Mouse (Mus musculus): ENCODE measurements at regions not wholly inside any gene's neighbourhood (a gene's known extent, or its start where the extent isn't known, plus 50 kb on each side); places are given as distances from the start of the nearest gene placed in this dataset.

DNA sequence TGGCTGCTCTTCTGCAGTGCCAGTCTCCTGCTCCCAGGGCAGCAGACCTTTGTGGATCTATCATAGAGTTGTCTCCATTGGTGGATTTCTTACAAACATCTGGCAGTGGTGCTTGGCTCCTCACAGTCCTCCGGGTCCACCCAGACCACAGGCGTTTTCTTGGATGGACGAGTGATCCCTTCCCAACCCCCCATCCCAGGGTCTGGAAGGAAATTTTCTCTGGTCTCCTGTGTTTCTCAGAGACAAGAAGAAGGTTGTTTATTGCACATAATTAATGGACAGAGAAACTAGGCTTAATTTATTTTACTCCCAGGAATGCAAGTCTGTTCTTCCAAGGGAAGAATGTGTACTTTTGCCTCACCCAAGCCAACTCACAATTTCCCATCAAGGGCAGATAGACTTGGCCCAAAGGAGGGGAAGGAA lies 67.2 kb upstream of the Boc start:
- ATAC-seq (ENCODE audit: low FRiP score) = no peak
- no peak overlapping the region for H3K27ac ChIP-seq (replicated peaks)
- no peaks in the 10 kb centered on the region for H3K27me3 ChIP-seq (replicated peaks)
- peaks cover 5% of the 10 kb centered on the region for H3K4me1 ChIP-seq
- H3K4me3 ChIP-seq (replicated peaks) = no peak overlapping the region
- no peak overlapping the region for H3K4me2 ChIP-seq
- no peaks in the 10 kb centered on the region for H3K9me3 ChIP-seq (replicated peaks)
- 73% methylated on average over 3 of the region's 3 CpGs for WGBS
- H3K9ac ChIP-seq (replicated peaks) = no peak overlapping the region
- no peaks in the 10 kb centered on the region for H3K36me3 ChIP-seq

DNA sequence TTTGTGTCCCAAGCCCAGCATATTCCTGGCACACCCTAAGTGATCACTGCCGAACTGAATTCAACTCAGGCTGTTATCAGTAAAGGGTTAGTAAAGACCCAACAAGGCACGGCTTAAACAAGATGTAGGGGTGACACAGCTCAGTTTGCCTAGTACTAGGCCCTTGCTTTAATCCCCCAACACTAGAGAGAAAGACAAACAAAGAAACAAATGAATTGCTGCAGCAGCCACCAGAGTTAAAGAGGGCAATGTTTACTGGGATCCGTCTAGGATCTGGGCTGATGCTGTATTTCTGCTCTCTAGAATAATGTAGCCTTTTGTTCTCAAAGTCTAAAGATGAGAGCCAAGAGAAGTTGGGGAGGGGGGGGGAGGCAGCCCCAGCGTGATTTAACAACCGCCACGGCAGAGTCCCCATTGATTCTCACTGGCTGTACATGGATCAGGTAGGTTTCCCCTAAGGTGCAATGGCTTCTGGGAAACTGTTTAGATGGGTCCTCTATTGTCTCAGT lies 66.5 kb upstream of the Boc start:
- Histone ChIP-seq H3K4me3 (replicated peaks) (no peak overlapping the region), H3K4me2 (no peak overlapping the region), H3K9me3 (replicated peaks) (no peaks in the 10 kb centered on the region), H3K4me1 (peaks cover 5% of the 10 kb centered on the region; the same call in 1 of the 2 replicates), H3K27me3 (replicated peaks) (no peaks in the 10 kb centered on the region), H3K27ac (replicated peaks) (0 out of 2 replicates have a peak overlapping the region, but pooled peaks have one; percentile 11), H3K9ac (replicated peaks) (no peak overlapping the region), H3K36me3 (no peaks in the 10 kb centered on the region)
- 44% methylated on average over 6 of the region's 6 CpGs for WGBS
- ATAC-seq (ENCODE audit: low FRiP score) = no peak

DNA sequence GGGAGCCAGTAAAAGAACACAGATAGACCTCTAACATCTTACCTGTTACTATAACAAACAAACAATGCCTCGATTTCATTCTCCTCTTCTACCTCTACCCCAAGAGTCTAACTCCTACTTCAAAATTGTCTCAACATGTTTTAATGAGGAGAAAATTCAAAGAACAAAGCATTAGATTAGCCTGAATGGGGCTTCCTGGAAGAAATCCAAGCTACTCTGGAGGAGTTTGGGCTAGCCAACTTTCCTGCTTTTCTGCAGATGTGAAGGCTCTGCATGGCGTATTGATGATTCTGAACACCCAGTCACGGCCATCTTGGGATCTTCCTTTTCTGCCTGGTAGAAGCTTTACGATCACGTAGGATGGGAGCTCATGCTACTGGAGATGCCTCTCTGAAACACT lies 62.9 kb upstream of the Boc start:
- Histone ChIP-seq H3K4me2 (no peak overlapping the region), H3K9ac (replicated peaks) (no peak overlapping the region), H3K4me1 (peaks cover 7% of the 10 kb centered on the region; the same call in 1 of the 2 replicates), H3K9me3 (replicated peaks) (no peaks in the 10 kb centered on the region), H3K36me3 (no peaks in the 10 kb centered on the region), H3K27me3 (replicated peaks) (no peaks in the 10 kb centered on the region), H3K27ac (replicated peaks) (no peak overlapping the region), H3K4me3 (replicated peaks) (no peak overlapping the region)
- 88% methylated on average over 5 of the region's 5 CpGs for WGBS
- ATAC-seq (ENCODE audit: low FRiP score) = no peak

DNA sequence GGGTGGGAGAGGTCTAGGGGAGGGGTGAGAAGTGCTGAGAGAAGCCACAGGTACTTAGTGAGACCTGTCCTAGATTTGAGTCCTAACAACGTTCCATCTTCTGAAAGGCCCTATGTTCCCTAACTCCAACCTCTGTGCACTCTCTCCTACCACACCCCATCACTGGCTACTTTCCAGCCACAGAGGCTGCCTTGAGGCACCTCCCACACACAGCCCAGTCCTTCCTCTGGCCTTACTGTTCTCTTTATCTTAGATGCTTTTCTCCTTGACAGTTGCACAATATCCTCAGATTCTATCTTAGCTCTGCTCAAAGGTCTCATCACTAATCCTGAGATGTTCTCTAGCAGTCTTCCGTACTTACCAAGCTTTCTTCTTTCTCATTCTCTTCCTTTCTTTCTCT lies 61.8 kb upstream of the Boc start:
- H3K9me3 ChIP-seq (replicated peaks) = no peaks in the 10 kb centered on the region
- H3K4me1 ChIP-seq = peaks cover 18% of the 10 kb centered on the region
- H3K27me3 ChIP-seq (replicated peaks) = no peaks in the 10 kb centered on the region
- H3K36me3 ChIP-seq = no peaks in the 10 kb centered on the region
- no peak overlapping the region for H3K27ac ChIP-seq (replicated peaks)
- H3K4me2 ChIP-seq = no peak overlapping the region
- ATAC-seq (ENCODE audit: low FRiP score) = no peak
- H3K9ac ChIP-seq (replicated peaks) = no peak overlapping the region
- 86% methylated on average over 2 of the region's 2 CpGs for WGBS
- H3K4me3 ChIP-seq (replicated peaks) = no peak overlapping the region

DNA sequence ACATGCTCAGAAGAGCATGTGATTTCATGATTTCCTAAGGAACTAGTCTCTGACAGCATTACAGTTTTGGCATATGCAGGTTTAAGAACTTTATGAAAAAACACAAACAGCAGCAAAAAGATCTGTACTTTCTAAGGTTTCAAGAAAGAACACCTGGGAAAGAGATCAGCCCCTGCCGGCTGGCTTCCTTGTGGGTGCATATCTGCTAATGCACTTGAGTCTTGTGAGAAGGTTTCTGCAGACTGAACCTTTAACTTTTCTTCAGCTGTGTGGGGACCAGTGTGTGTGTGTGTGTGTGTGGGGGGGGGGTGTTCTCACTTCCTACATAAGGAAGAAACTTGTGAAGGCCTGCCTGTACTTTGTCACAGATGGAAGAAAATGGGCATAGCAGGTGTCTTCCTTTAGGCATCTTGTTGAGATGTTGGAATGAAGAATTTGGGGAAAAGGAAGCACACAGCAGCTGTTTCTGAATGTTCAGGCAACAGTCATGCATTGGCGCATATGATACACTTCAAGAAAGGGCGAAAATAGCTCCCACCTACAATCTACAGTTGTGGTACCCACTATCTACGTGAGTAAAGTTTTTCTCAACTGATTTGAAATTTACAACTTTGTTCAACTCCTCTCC lies 60.9 kb upstream of the Boc start:
- 96% methylated on average over 4 of the region's 4 CpGs for WGBS
- no peaks in the 10 kb centered on the region for H3K36me3 ChIP-seq

DNA sequence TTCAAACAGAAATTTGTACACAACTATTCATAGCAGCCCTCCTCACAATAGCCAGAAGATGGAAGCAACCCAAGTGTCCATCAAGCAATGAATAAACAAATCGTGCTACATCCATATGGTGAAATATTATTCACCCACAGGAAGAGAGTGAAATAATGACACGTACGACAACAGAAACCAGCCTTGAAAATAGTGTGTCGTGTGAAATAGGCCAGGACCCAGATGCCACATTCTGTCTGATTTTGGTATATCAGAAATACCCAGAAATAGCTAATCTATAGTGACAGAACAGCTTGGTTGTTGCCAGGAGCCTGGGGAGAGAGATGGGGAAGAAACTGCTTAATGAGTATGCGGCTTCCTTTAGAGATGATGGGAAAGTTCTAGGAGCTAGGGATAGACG lies 58.3 kb upstream of the Boc start:
- Histone ChIP-seq H3K27me3 (replicated peaks) (no peaks in the 10 kb centered on the region), H3K36me3 (no peaks in the 10 kb centered on the region), H3K4me3 (replicated peaks) (no peak overlapping the region), H3K4me2 (no peak overlapping the region), H3K4me1 (peaks cover 18% of the 10 kb centered on the region), H3K9me3 (replicated peaks) (no peaks in the 10 kb centered on the region), H3K27ac (replicated peaks) (peak overlapping the region; percentile 68; the same call in 1 of the 2 replicates), H3K9ac (replicated peaks) (no peak overlapping the region)
- no peak for ATAC-seq (ENCODE audit: low FRiP score)
- 80% methylated on average over 6 of the region's 6 CpGs for WGBS

More for the DNA sequence above, 60.9 kb upstream of the Boc start:
- Histone ChIP-seq H3K4me1 (peaks cover 18% of the 10 kb centered on the region), H3K4me3 (replicated peaks) (no peak overlapping the region), H3K27ac (replicated peaks) (no peak overlapping the region), H3K9me3 (replicated peaks) (no peaks in the 10 kb centered on the region), H3K9ac (replicated peaks) (no peak overlapping the region), H3K27me3 (replicated peaks) (no peaks in the 10 kb centered on the region), H3K4me2 (no peak overlapping the region)
- ATAC-seq (ENCODE audit: low FRiP score) = no peak

DNA sequence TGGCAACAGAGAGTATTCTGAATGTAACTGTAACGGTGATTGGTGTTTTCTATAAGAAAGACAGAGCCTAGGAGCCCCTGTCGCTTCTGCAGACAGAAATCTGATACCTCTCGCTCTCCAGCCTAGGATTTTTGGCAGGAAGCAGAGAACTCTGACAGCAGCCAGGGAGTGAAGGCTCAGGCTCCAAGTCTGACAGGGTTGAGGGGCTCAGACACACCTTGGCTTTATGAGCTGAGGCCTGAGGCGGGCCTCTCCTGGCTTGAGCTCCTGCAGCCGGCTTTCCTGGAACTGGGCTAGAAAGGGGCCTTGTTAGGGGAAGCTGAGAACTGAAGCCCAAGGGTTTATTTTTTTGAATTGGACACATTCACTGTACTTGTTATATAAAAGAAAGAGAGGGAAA lies 57.7 kb upstream of the Boc start:
- Histone ChIP-seq H3K9me3 (replicated peaks) (no peaks in the 10 kb centered on the region), H3K4me1 (peaks cover 18% of the 10 kb centered on the region), H3K4me2 (peak overlapping the region; percentile 13; the same call in 1 of the 2 replicates), H3K36me3 (no peaks in the 10 kb centered on the region), H3K9ac (replicated peaks) (no peak overlapping the region), H3K27me3 (replicated peaks) (no peaks in the 10 kb centered on the region), H3K4me3 (replicated peaks) (no peak overlapping the region), H3K27ac (replicated peaks) (peak overlapping the region; percentile 68)
- 33% methylated on average over 5 of the region's 5 CpGs for WGBS
- ATAC-seq (ENCODE audit: low FRiP score) = peak; percentile 40; the same call in 1 of the 2 replicates

DNA sequence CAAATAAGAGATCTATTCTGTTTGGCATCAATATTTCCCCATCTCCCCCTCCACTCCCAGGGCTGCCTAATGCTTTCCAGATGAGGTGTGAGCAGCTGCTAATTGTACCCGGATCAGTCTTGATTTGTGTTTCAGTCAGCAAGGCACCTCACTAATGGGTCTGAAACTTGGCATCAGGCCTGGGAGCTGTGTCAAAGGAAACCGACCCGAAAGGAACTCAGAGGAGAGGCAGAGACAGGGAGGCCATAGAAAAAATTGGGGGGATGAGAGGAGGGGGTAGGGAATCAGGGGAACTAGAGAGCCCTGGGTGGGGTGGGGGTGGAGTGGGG lies 57.1 kb upstream of the Boc start:
- ATAC-seq (ENCODE audit: low FRiP score) = peak; percentile 81
- H3K9me3 ChIP-seq (replicated peaks) = no peaks in the 10 kb centered on the region
- H3K4me2 ChIP-seq = peak overlapping the region; percentile 13; the same call in 1 of the 2 replicates
- 14% methylated on average over 3 of the region's 3 CpGs for WGBS
- H3K4me1 ChIP-seq = peaks cover 18% of the 10 kb centered on the region
- H3K36me3 ChIP-seq = no peaks in the 10 kb centered on the region
- no peak overlapping the region for H3K9ac ChIP-seq (replicated peaks)
- H3K4me3 ChIP-seq (replicated peaks) = no peak overlapping the region
- no peaks in the 10 kb centered on the region for H3K27me3 ChIP-seq (replicated peaks)
- peak overlapping the region; percentile 68 for H3K27ac ChIP-seq (replicated peaks)

DNA sequence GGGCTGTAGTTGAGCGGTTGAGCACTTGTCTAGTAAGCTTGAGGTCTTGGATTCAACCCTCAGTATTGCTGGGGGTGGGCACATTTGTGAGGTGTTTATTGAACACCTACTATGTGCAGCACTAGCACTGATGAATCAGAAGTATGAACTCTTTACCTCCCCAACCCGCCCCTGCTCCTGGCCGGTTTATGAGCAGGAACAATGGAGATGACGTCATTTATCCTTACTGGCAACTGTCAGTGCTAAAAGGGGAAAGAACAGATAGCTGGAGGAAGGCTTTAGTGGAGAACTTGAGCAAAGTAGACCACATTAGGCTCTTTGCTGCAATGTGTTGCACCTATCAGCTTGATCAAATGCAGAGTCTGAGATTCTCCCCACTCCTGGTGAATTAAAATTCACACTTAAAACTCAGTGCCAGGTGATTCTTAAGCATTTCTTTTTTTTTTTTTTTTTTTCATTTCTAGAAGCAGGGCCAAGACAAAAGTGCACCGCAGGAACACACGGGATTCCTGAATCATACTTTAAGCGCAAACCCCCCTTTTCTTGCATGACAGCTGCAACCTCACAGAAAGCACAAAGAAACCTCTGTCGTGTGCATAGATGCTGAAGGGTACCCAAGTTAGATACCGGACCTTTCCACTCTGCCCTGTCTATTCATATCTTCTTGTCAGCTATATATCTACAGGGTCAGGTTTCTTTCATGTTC lies 56.6 kb upstream of the Boc start:
- Histone ChIP-seq H3K9me3 (replicated peaks) (no peaks in the 10 kb centered on the region), H3K9ac (replicated peaks) (no peak overlapping the region), H3K36me3 (no peaks in the 10 kb centered on the region), H3K27ac (replicated peaks) (peak overlapping the region; percentile 68), H3K4me3 (replicated peaks) (no peak overlapping the region), H3K27me3 (replicated peaks) (no peaks in the 10 kb centered on the region), H3K4me1 (peaks cover 18% of the 10 kb centered on the region), H3K4me2 (no peak overlapping the region)
- ATAC-seq (ENCODE audit: low FRiP score) = peak; percentile 15; the same call in 1 of the 2 replicates
- WGBS = 37% methylated on average over 9 of the region's 9 CpGs

DNA sequence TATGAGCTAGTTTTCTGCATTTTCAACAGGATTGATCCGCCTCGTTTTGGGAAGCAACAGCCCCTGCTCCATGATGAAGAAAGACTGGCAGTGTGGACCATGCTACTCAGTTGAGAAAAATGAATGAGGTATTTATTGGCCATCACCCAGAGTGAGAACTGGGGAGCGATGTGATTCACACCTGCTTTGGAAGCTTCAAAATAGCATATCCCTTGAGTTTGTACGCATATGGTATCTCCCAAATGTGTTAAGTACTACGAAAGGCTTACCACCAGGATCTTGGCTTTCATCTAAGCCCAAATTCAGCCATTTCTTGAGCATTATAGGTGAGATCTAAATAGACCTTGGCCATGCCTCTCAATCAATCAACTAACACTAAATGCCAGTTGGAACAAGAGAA lies 55.5 kb upstream of the Boc start:
- 95% methylated on average over 5 of the region's 5 CpGs for WGBS
- no peaks in the 10 kb centered on the region for H3K9me3 ChIP-seq (replicated peaks)
- no peak for ATAC-seq (ENCODE audit: low FRiP score)

DNA sequence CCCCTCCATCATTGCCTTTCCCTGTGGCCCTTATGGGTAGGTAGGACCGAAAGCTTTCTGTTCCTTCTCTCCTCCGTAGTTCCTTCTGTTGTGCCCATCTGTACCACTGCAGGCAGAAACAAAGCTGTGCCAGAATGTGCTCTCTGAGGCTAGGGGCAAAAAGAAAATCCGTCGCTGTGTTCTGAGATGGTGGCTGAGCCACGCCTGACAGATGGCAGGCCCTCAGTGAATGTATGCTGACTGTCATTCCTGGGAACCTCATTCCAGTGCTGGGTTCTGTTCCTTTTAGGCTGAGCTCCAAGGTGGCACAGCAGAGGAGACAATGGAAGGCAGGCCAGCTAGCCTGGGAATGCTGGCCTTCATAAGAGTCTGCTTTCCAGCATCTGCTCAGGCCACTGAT lies 54.0 kb upstream of the Boc start:
- Histone ChIP-seq H3K9ac (replicated peaks) (no peak overlapping the region), H3K27ac (replicated peaks) (no peak overlapping the region), H3K4me2 (no peak overlapping the region), H3K9me3 (replicated peaks) (no peaks in the 10 kb centered on the region), H3K4me1 (peaks cover 18% of the 10 kb centered on the region), H3K36me3 (no peaks in the 10 kb centered on the region), H3K4me3 (replicated peaks) (no peak overlapping the region), H3K27me3 (replicated peaks) (no peaks in the 10 kb centered on the region)
- WGBS = 52% methylated on average over 5 of the region's 5 CpGs
- no peak for ATAC-seq (ENCODE audit: low FRiP score)

More for the DNA sequence above, 55.5 kb upstream of the Boc start:
- H3K4me3 ChIP-seq (replicated peaks) = no peak overlapping the region
- no peak overlapping the region for H3K9ac ChIP-seq (replicated peaks)
- no peaks in the 10 kb centered on the region for H3K27me3 ChIP-seq (replicated peaks)
- H3K4me2 ChIP-seq = no peak overlapping the region
- H3K36me3 ChIP-seq = no peaks in the 10 kb centered on the region
- H3K27ac ChIP-seq (replicated peaks) = no peak overlapping the region
- H3K4me1 ChIP-seq = peaks cover 18% of the 10 kb centered on the region

DNA sequence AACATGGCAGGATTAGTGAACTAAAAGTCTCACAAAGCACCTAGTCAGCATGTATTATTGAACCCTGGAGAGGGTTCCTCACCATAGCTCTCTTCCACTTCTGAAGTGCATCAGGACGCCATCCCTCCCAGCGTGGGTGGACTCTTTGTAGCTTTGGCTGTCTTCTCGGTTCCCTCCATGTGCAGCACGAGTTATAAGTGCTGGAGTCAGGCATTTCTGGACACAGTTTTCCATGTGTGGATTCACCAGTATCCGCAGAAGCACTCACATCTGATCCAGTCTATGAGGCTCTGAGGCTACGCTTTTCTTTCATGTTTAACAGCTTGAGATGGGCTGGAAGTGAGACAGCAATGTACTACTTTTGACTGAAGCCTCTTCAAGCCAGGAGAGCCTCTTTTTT lies 52.8 kb upstream of the Boc start:
- no peak overlapping the region for H3K4me3 ChIP-seq (replicated peaks)
- H3K4me1 ChIP-seq = peaks cover 14% of the 10 kb centered on the region
- WGBS = 90% methylated on average over 6 of the region's 6 CpGs
- H3K9me3 ChIP-seq (replicated peaks) = no peaks in the 10 kb centered on the region
- H3K36me3 ChIP-seq = no peaks in the 10 kb centered on the region
- H3K27me3 ChIP-seq (replicated peaks) = no peaks in the 10 kb centered on the region
- H3K9ac ChIP-seq (replicated peaks) = no peak overlapping the region
- no peak overlapping the region for H3K4me2 ChIP-seq
- ATAC-seq (ENCODE audit: low FRiP score) = no peak
- H3K27ac ChIP-seq (replicated peaks) = no peak overlapping the region
